Mouse (Mus musculus) intestine, embryonic 14.5 days (tissue): ENCODE results near the gene Ksr2. TPM values are rescaled to one million over a fixed set of nuclear protein-coding genes. Genes with fewer than 3 reads are reported as not detected.

Experiments
- ATAC-seq: fragments of 200-750 bp; cut with Nextera tagmentation; replicated peaks from 2 replicates; pipeline ENCODE4 v1.8.0; 2017; ENCODE audit warnings: low read depth, moderate number of reproducible peaks, moderate TSS enrichment, moderate library complexity; ENCODE audit not compliant: low FRiP score, low TSS enrichment
- DNase-seq: peaks from one replicate; pipeline ENCODE4 v3.0.0-alpha.2; 2018; ENCODE audit warnings: low spot score
- H3K27ac ChIP-seq: fragments of 300-500 bp; sonication (generic); 2 replicates; pipeline ENCODE4 v1.5.1; 2014; ENCODE audit warnings: low read depth, mild to moderate bottlenecking, control low read depth
- H3K27me3 ChIP-seq: fragments of 300-500 bp; sonication (generic); replicated peaks from 2 replicates; pipeline ENCODE4 v1.6.1; 2014; ENCODE audit warnings: low read length, control low read depth; ENCODE audit not compliant: control insufficient read depth, insufficient read depth
- H3K36me3 ChIP-seq: fragments of 300-500 bp; sonication (generic); 2 replicates; pipeline ENCODE4 v1.6.1; 2014; ENCODE audit warnings: low read length, control low read depth; ENCODE audit not compliant: control insufficient read depth, insufficient read depth
- H3K4me1 ChIP-seq: fragments of 300-500 bp; sonication (generic); replicated peaks from 2 replicates; pipeline ENCODE4 v1.6.1; 2014; ENCODE audit warnings: low read length, control low read depth, mixed read lengths; ENCODE audit not compliant: control insufficient read depth, insufficient read depth
- H3K4me2 ChIP-seq: fragments of 300-500 bp; sonication (generic); 2 replicates; pipeline ENCODE4 v1.6.1; 2014; ENCODE audit warnings: low read length
- H3K4me3 ChIP-seq: fragments of 300-500 bp; sonication (generic); 2 replicates; pipeline ENCODE4 v1.5.1; 2014; ENCODE audit warnings: low read depth, low read length, control low read depth, mixed read lengths
- H3K9ac ChIP-seq: fragments of 300-500 bp; sonication (generic); 2 replicates; pipeline ENCODE4 v1.6.1; 2014; ENCODE audit warnings: mild to moderate bottlenecking, low read length
- H3K9me3 ChIP-seq: fragments of 300-500 bp; sonication (generic); 2 replicates; pipeline ENCODE4 v1.6.1; 2016; ENCODE audit warnings: low read length, control low read depth; ENCODE audit not compliant: control insufficient read depth
- WGBS: fragments of 180-500 bp; shearing (Covaris S2); extraction: QIAGEN DNeasy Blood & Tissue Kit; methylation state at CpG from one replicate; pipeline ENCODE4 v1.1.7; 2014; 5-methylcytosine and 5-hydroxymethylcytosine counted together
- polyA plus RNA-seq: library from polyadenylated mRNA; unstranded; fragments of >200 nt; fragmentation: Nextera tagmentation; extraction: Ambion mirVana; gene quantifications from 2 replicates; pipeline ENCODE4 v1.2.1, GENCODE M21; 2014

Ksr2 gene
- polyA plus RNA-seq, 1 experiment from 2014 or later, result 0.84 TPM

GRCm38 (mm10) chr5:117522471-117522870, 108.7 kb downstream of the Ksr2 start:
- H3K9ac ChIP-seq, result no peak overlapping the region
- H3K4me2 ChIP-seq, result no peak overlapping the region
- H3K4me3 ChIP-seq, result no peak overlapping the region
- H3K27ac ChIP-seq, result no peak overlapping the region
- no peaks in the 10 kb centered on the region for H3K36me3 ChIP-seq
- no peak for ATAC-seq
- no peaks in the 10 kb centered on the region for H3K4me1 ChIP-seq
- WGBS, result 76% methylated on average over 4 of the region's 4 CpGs
- H3K9me3 ChIP-seq, result no peaks in the 10 kb centered on the region
- DNase-seq, result no peak
- no peaks in the 10 kb centered on the region for H3K27me3 ChIP-seq

- no peak overlapping the region for H3K4me3 ChIP-seq
- H3K4me1 ChIP-seq, result no peaks in the 10 kb centered on the region
- DNase-seq, result no peak
- WGBS, result 75% methylated on average over 10 of the region's 10 CpGs
- ATAC-seq, result no peak
- no peak overlapping the region for H3K27ac ChIP-seq
- H3K9me3 ChIP-seq, result no peaks in the 10 kb centered on the region
- H3K9ac ChIP-seq, result no peak overlapping the region
- no peaks in the 10 kb centered on the region for H3K36me3 ChIP-seq
- H3K4me2 ChIP-seq, result no peak overlapping the region
- H3K27me3 ChIP-seq, result no peaks in the 10 kb centered on the region
Measured at GRCm38 (mm10) chr5:117523010-117523409, 109.2 kb downstream of the Ksr2 start.

- H3K27ac ChIP-seq, result no peak overlapping the region
- H3K4me2 ChIP-seq, result no peak overlapping the region
- no peak for ATAC-seq
- 0 out of 2 replicates have a peak, but pooled peaks cover 6% of the 10 kb centered on the region for H3K4me1 ChIP-seq
- no peak overlapping the region for H3K4me3 ChIP-seq
- H3K9ac ChIP-seq, result no peak overlapping the region
- DNase-seq, result no peak
- H3K9me3 ChIP-seq, result no peaks in the 10 kb centered on the region
- peaks cover 25% of the 10 kb centered on the region; the same call in 1 of the 2 replicates for H3K27me3 ChIP-seq
- H3K36me3 ChIP-seq, result no peaks in the 10 kb centered on the region
- 67% methylated on average over 6 of the region's 6 CpGs for WGBS
Measured at GRCm38 (mm10) chr5:117530991-117531390, 117.2 kb downstream of the Ksr2 start.

GRCm38 (mm10) chr5:117539221-117539620, 125.4 kb downstream of the Ksr2 start:
- H3K27me3 ChIP-seq, result peaks cover 7% of the 10 kb centered on the region; the same call in 1 of the 2 replicates
- no peak overlapping the region for H3K4me2 ChIP-seq
- ATAC-seq (no peak), DNase-seq (no peak)
- 59% methylated on average over 3 of the region's 3 CpGs for WGBS
- H3K4me3 ChIP-seq, result no peak overlapping the region
- H3K9me3 ChIP-seq, result peaks cover 2% of the 10 kb centered on the region; the same call in 1 of the 2 replicates
- no peaks in the 10 kb centered on the region for H3K36me3 ChIP-seq
- no peak overlapping the region for H3K27ac ChIP-seq
- no peak overlapping the region for H3K9ac ChIP-seq
- H3K4me1 ChIP-seq, result 0 out of 2 replicates have a peak, but pooled peaks cover under 1% of the 10 kb centered on the region

- ATAC-seq, result no peak
Measured at GRCm38 (mm10) chr5:117541654-117542053, 127.9 kb downstream of the Ksr2 start.

GRCm38 (mm10) chr5:117546694-117547268, 133.0 kb downstream of the Ksr2 start:
- DNase-seq (no peak), ATAC-seq (no peak)
- Histone ChIP-seq H3K4me2 (no peak overlapping the region), H3K4me1 (no peaks in the 10 kb centered on the region), H3K9ac (no peak overlapping the region), H3K27ac (no peak overlapping the region), H3K4me3 (no peak overlapping the region), H3K27me3 (no peaks in the 10 kb centered on the region), H3K9me3 (peaks cover 2% of the 10 kb centered on the region; the same call in 1 of the 2 replicates), H3K36me3 (no peaks in the 10 kb centered on the region)
- 71% methylated on average over 25 of the region's 25 CpGs for WGBS

More at GRCm38 (mm10) chr5:117541654-117542053, 127.9 kb downstream of the Ksr2 start:
- no peak for DNase-seq
- Histone ChIP-seq H3K4me2 (no peak overlapping the region), H3K4me1 (no peaks in the 10 kb centered on the region), H3K27me3 (no peaks in the 10 kb centered on the region), H3K36me3 (no peaks in the 10 kb centered on the region), H3K4me3 (no peak overlapping the region), H3K9ac (no peak overlapping the region), H3K9me3 (peaks cover 2% of the 10 kb centered on the region; the same call in 1 of the 2 replicates), H3K27ac (no peak overlapping the region)
- WGBS, result 36% methylated on average over 8 of the region's 8 CpGs

- Histone ChIP-seq H3K4me3 (no peak overlapping the region), H3K36me3 (no peaks in the 10 kb centered on the region), H3K9ac (no peak overlapping the region), H3K4me1 (no peaks in the 10 kb centered on the region), H3K4me2 (no peak overlapping the region), H3K27me3 (no peaks in the 10 kb centered on the region), H3K9me3 (no peaks in the 10 kb centered on the region), H3K27ac (no peak overlapping the region)
- DNase-seq (no peak), ATAC-seq (no peak)
- WGBS, result 46% methylated on average over 9 of the region's 9 CpGs
Measured at GRCm38 (mm10) chr5:117550992-117551391, 137.2 kb downstream of the Ksr2 start.

- ATAC-seq (no peak), DNase-seq (no peak)
- H3K36me3 ChIP-seq, result no peaks in the 10 kb centered on the region
- H3K27ac ChIP-seq, result no peak overlapping the region
- no peaks in the 10 kb centered on the region for H3K4me1 ChIP-seq
- no peak overlapping the region for H3K4me2 ChIP-seq
- H3K27me3 ChIP-seq, result no peaks in the 10 kb centered on the region
- H3K4me3 ChIP-seq, result no peak overlapping the region
- no peaks in the 10 kb centered on the region for H3K9me3 ChIP-seq
- WGBS, result 91% methylated on average over 8 of the region's 8 CpGs
- H3K9ac ChIP-seq, result no peak overlapping the region
Measured at GRCm38 (mm10) chr5:117552096-117552495, 138.3 kb downstream of the Ksr2 start.

GRCm38 (mm10) chr5:117554505-117554904, 140.7 kb downstream of the Ksr2 start:
- Histone ChIP-seq H3K4me1 (no peaks in the 10 kb centered on the region), H3K27me3 (no peaks in the 10 kb centered on the region), H3K27ac (no peak overlapping the region), H3K36me3 (no peaks in the 10 kb centered on the region), H3K4me2 (no peak overlapping the region), H3K9me3 (no peaks in the 10 kb centered on the region), H3K4me3 (no peak overlapping the region), H3K9ac (no peak overlapping the region)
- ATAC-seq (no peak), DNase-seq (no peak)
- WGBS, result 83% methylated on average over 4 of the region's 4 CpGs
